Mouse (Mus musculus): ENCODE measurements around the gene A4galt. TPM values are rescaled to one million over a fixed set of nuclear protein-coding genes. Genes with fewer than 3 reads are reported as not detected.
"Not testable (repeated sequence)": the region's sequence is repeated elsewhere in the genome, so short reads cannot be mapped to it uniquely, and the experiment has no call there.

The A4galt gene
- total RNA-seq, 2 experiments from 2014 or later: 3.4 to 8.3 TPM

GRCm38 (mm10) chr15:83269985-83270384, 18.4 kb upstream of the A4galt start:
- intact Hi-C loops (cut with DNase I); DNase-seq: not testable (repeated sequence)

GRCm38 (mm10) chr15:83268428-83268827, 16.9 kb upstream of the A4galt start:
- intact Hi-C loops (cut with DNase I): not testable (repeated sequence)
- peak; percentile 39 to 46 for DNase-seq

GRCm38 (mm10) chr15:83265269-83265668, 13.7 kb upstream of the A4galt start:
- no peak for DNase-seq

GRCm38 (mm10) chr15:83263405-83263804, 11.8 kb upstream of the A4galt start:
- intact Hi-C loops (cut with DNase I): no loop called here
- no peak for DNase-seq

More at GRCm38 (mm10) chr15:83265269-83265668, 13.7 kb upstream of the A4galt start:
- intact Hi-C loops (cut with DNase I): no loop called here

GRCm38 (mm10) chr15:83257906-83258305, 6.3 kb upstream of the A4galt start:
- DNase-seq: peak; percentile 22 to 25
- intact Hi-C loops (cut with DNase I): no loop called here

GRCm38 (mm10) chr15:83256491-83256890, 4.9 kb upstream of the A4galt start:
- DNase-seq: no peak
- intact Hi-C loops (cut with DNase I): no loop called here

- intact Hi-C loops (cut with DNase I): no loop called here
- DNase-seq: no peak
Measured at GRCm38 (mm10) chr15:83255944-83256343, 4.4 kb upstream of the A4galt start.

GRCm38 (mm10) chr15:83255191-83255782, 3.7 kb upstream of the A4galt start:
- intact Hi-C loops (cut with DNase I): no loop called here
- DNase-seq: no peak

- intact Hi-C loops (cut with DNase I): no loop called here
- DNase-seq: no peak
Measured at GRCm38 (mm10) chr15:83254372-83255070, 2.9 kb upstream of the A4galt start.

- DNase-seq: peak; percentile 58 to 59
- intact Hi-C loops (cut with DNase I): no loop called here
Measured at GRCm38 (mm10) chr15:83252060-83252459, 486 bp upstream of the A4galt start.

- intact Hi-C loops (cut with DNase I): loop anchor here (2.0 kb wide), 1 partner anchor 40 kb away; no protein-coding TSS in a partner anchor
- no peak for DNase-seq
Measured at GRCm38 (mm10) chr15:83250651-83251175, 861 bp downstream of the A4galt start.

- intact Hi-C loops (cut with DNase I): loop anchor here (2.0 kb wide), 1 partner anchor 39 kb away; no protein-coding TSS in a partner anchor
- DNase-seq: no peak
Measured at GRCm38 (mm10) chr15:83249535-83250287, 1.9 kb downstream of the A4galt start.

GRCm38 (mm10) chr15:83248236-83248844, 3.2 kb downstream of the A4galt start:
- intact Hi-C loops (cut with DNase I): no loop called here
- no peak for DNase-seq

- intact Hi-C loops (cut with DNase I): no loop called here
- DNase-seq: no peak
Measured at GRCm38 (mm10) chr15:83244371-83244770, 7.2 kb downstream of the A4galt start.

- DNase-seq: no peak
- intact Hi-C loops (cut with DNase I): no loop called here
Measured at GRCm38 (mm10) chr15:83241961-83242680, 9.5 kb downstream of the A4galt start.

GRCm38 (mm10) chr15:83241497-83241896, 10.1 kb downstream of the A4galt start:
- no peak for DNase-seq
- intact Hi-C loops (cut with DNase I): no loop called here

GRCm38 (mm10) chr15:83237460-83238243, 13.9 kb downstream of the A4galt start:
- no peak for DNase-seq
- intact Hi-C loops (cut with DNase I): no loop called here

- DNase-seq: no peak
- intact Hi-C loops (cut with DNase I): no loop called here
Measured at GRCm38 (mm10) chr15:83236824-83237223, 14.8 kb downstream of the A4galt start.
